Comparison of ENCODE assay signal across 8 mouse cellular contexts in the genomic region with DNA sequence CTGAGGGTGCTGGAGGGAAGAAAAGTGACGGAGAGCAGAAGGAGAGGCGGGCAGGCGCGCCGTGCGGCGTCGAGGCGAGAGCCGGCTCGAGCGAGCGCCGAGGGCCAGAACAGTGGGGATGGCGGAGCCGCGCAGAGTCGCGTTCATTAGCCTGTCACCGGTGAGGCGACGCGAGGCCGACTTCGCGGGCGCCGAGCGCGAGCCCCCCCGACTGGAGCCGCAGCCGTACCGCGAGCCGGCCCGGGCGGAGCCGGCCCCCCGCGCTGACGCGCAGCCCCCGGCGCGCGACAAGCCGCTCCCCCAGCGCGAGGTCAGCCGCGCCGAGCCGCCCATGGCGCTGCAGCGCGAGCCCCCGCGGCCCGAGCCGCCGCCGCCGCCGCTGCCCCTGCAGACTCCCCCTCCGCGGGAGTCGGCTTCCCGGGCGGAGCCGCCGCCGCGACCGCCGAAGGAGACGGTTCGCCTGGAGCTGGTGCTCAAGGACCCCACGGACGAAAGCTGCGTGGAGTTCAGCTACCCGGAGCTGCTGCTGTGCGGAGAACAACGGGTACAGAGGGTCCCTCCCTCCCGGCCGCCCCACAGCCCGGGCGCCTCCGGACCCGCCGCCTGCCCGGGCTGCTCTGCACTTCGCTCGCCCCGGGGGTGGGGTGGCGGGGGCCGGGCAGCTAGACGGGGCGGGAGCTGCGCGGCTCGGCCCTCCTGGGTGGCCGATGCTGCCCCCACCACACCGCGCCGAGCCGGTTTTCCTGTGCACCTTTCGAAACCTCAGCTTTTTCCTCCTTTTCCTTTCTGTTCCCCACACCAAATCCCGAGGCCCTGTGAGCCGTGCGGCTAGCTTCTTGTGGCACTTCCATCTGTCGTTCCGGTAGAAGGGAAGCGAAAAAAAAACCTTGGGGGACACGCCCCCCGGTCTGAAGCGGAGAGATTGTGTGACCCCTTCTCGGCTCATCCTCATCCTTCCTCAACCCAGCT. TPM values are rescaled to one million over a fixed set of nuclear protein-coding genes. Genes with fewer than 3 reads are reported as not detected.
DNase-seq lines count a peak whose midpoint lies in the region; ATAC-seq and TF ChIP-seq lines count a peak whose summit lies in the region.

No protein-coding gene starts in this region.

- TF ChIP-seq CTCF in gastrocnemius, adult 2 months (IDR thresholded peaks at IDR 0.05): no peak
- TF ChIP-seq CTCF in left cerebral cortex, adult 2 months (IDR thresholded peaks at IDR 0.05): no peak

- peak overlapping the region; percentile 99 for H3K27ac ChIP-seq in gastrocnemius, adult 2 months
- peak overlapping the region; percentile 100 for H3K27ac ChIP-seq in left cerebral cortex, adult 2 months
- H3K27ac ChIP-seq in macrophage: no peak overlapping the region; the same call in 1 of the 2 replicates

- intact Hi-C loops in gastrocnemius, adult 2 months (cut with DNase I): loop anchor here (5.0 kb wide), 2 partner anchors 82 to 98 kb away; partner anchors contain the start of genes Fmc1 and Zc3hav1
- intact Hi-C loops in left cerebral cortex, adult 2 months (cut with DNase I): loop anchor here (1.0 kb wide), 1 partner anchor 100 kb away; no protein-coding TSS in a partner anchor

- no peaks in the 10 kb centered on the region for H3K36me3 ChIP-seq in macrophage (ENCODE audit: inconsistent target)

- H3K79me2 ChIP-seq in macrophage (ENCODE audit: inconsistent target): peaks cover 47% of the 10 kb centered on the region

- H3K4me3 ChIP-seq in gastrocnemius, adult 2 months: peak overlapping the region; percentile 100
- H3K4me3 ChIP-seq in left cerebral cortex, adult 2 months: peak overlapping the region; percentile 100
- peak overlapping the region; percentile 64 for H3K4me3 ChIP-seq in macrophage (ENCODE audit: inconsistent target)

- DNase-seq in cerebellum, postnatal 4 days (ENCODE audit: low spot score in 2 of 2): peak; percentile 31 to 49
- DNase-seq in gastrocnemius, adult 2 months: peak; percentile 83
- DNase-seq in induced T-regulatory cell, adult 2 months (ENCODE audit: low read depth): peak; percentile 66
- DNase-seq in left cerebral cortex, adult 2 months (ENCODE audit: extremely low spot score in 1 of 2, low spot score in 2 of 2): peak; percentile 63 to 69
- DNase-seq in right cerebral cortex, adult 2 months (ENCODE audit: low spot score in 2 of 2): peak; percentile 37 to 59
- DNase-seq in urinary bladder, postnatal 10 days (ENCODE audit: low spot score): peak; percentile 14

- ATAC-seq in activated CD4-positive, CD25-positive, alpha-beta regulatory T cell, adult 4 months: peak; percentile 18

- WGBS in macrophage (ENCODE audit: missing documents): under 1% methylated on average over 94 of the region's 118 CpGs

RNA-seq across cellular contexts. Expression of gene Ubn2, which starts 0.6 kb away (rescaled TPM):
- 10 to 100 TPM; 20.1 to 22.2 TPM for polyA plus RNA-seq in activated CD4-positive, CD25-positive, alpha-beta regulatory T cell, adult 4 months (2017; shearing (Covaris generic))
- 10 to 100 TPM; 25.4 to 25.7 TPM for total RNA-seq in gastrocnemius, adult 2 months (2021)
- total RNA-seq in left cerebral cortex, adult 2 months (2021): 10 to 100 TPM; 53.7 to 65.8 TPM
- 100 to 1,000 TPM in 24 of 26 experiments, 10 to 100 TPM in 2; 94.4 to 294 (median 180) TPM for total RNA-seq in macrophage (2018; cell fraction: chromatin; rRNA removed)
- total RNA-seq in macrophage (2018; cell fraction: cytosol; rRNA removed): 10 to 100 TPM; 10.8 to 22.4 (median 15.8) TPM
- 100 to 1,000 TPM in 10 of 26 experiments, 10 to 100 TPM in 16; 41.1 to 200 (median 86.8) TPM for total RNA-seq in macrophage (2018; cell fraction: nucleus; rRNA removed)
- polyA plus RNA-seq in macrophage (2018): 6.9 to 10.1 TPM (median 7.6 TPM) in 3 replicates

RNA-seq across cellular contexts. Expression of gene Ttc26, which starts 53.1 kb away (rescaled TPM):
- under 1 TPM in 1 of 2 experiments, not detected in 1; 0.10 TPM for polyA plus RNA-seq in activated CD4-positive, CD25-positive, alpha-beta regulatory T cell, adult 4 months (2017; shearing (Covaris generic))
- total RNA-seq in gastrocnemius, adult 2 months (2021): 1 to 10 TPM; 1.3 to 1.4 TPM
- total RNA-seq in left cerebral cortex, adult 2 months (2021): 10 to 100 TPM; 12.4 to 13.1 TPM
- 1 to 10 TPM in 13 of 26 experiments, under 1 TPM in 8, not detected in 5; 0.43 to 4.4 (median 1.4) TPM for total RNA-seq in macrophage (2018; cell fraction: chromatin; rRNA removed)
- total RNA-seq in macrophage (2018; cell fraction: cytosol; rRNA removed): under 1 TPM; 0.09 to 0.89 (median 0.42) TPM
- total RNA-seq in macrophage (2018; cell fraction: nucleus; rRNA removed): 1 to 10 TPM in 5 of 26 experiments, under 1 TPM in 19, not detected in 2; 0.12 to 1.7 (median 0.50) TPM
- polyA plus RNA-seq in macrophage (2018): 0.19 to 0.32 TPM (median 0.26 TPM) in 3 replicates

Comparison
In these comparisons a context has a peak if more than half of its experiments do, and no peak if none do; other contexts are left out.
1. DNase-seq: peak in every context shown above with its lines; median percentile 83 in gastrocnemius, adult 2 months; 66 in induced T-regulatory cell, adult 2 months; 66 in left cerebral cortex, adult 2 months; 48 in right cerebral cortex, adult 2 months; 40 in cerebellum, postnatal 4 days; 14 in urinary bladder, postnatal 10 days.
2. RNA of gene Ttc26, which starts 53.1 kb away (total RNA-seq): 12.4 to 13.1 TPM in left cerebral cortex, adult 2 months; 1.3 to 1.4 TPM in gastrocnemius, adult 2 months; every median in the first group is over 4 times any median in the second.
3. Peak in every context shown above with its lines, with median percentiles within 50 percentile points of each other: H3K4me3 ChIP-seq.